Mouse (Mus musculus): ENCODE measurements around the gene Casp9. TPM values are rescaled to one million over a fixed set of nuclear protein-coding genes. Genes with fewer than 3 reads are reported as not detected.

Casp9 gene
- polyA plus RNA-seq, 1 experiment from 2014 or later: 18.4 TPM

DNA sequence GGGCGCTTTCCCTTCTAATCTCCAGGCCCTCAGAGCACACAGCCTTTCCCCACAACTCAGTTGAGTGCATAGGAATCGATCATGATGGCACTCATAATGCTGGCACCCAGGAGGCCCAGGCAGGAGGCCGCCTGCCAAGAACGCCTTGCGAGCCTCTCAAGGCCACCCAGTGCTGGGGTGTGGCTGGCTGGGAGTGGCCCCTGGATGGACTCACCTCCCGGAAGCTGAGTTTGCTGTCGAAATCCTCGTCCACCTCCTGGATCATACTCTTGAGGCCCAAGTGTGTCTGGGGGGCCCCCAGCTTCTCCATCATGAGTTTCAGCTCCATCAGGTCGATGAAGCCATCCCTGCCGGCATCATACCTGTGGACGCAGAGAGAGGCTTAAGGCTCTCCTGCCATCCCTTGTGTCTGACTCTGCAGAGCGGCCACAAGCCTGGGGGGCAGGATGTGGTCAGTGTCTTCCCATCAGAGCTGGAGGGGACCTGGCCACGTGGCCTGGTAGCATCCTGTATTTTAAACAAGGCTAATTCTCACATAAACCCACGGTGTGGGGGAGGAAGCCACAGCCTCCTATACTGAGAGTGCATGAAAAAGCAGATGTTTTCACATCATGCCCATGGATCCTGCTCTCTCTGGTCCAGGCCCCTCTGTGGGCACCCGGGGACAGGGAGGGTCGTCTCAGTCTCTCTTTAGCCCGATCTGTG lies 68.3 kb downstream of the Casp9 start:
- no peak for ATAC-seq (ENCODE audit: low FRiP score, low TSS enrichment)
- Histone ChIP-seq H3K4me2 (ENCODE audit: low read length) (no peak overlapping the region), H3K9ac (replicated peaks; ENCODE audit: low read length) (no peak overlapping the region), H3K36me3 (ENCODE audit: control insufficient read depth, insufficient read depth, low read length) (peaks cover 30% of the 10 kb centered on the region), H3K9me3 (ENCODE audit: control insufficient read depth, low read length) (no peaks in the 10 kb centered on the region), H3K27me3 (ENCODE audit: control insufficient read depth, insufficient read depth, low read length) (no peaks in the 10 kb centered on the region), H3K4me3 (replicated peaks; ENCODE audit: low read depth, low read length) (no peak overlapping the region), H3K27ac (replicated peaks; ENCODE audit: low read depth, low read length) (no peak overlapping the region), H3K4me1 (ENCODE audit: control insufficient read depth, insufficient read depth, low read length) (no peaks in the 10 kb centered on the region; the same call in 1 of the 2 replicates)
- WGBS: 92% methylated on average over 17 of the region's 17 CpGs
- DNase-seq: no peak

DNA sequence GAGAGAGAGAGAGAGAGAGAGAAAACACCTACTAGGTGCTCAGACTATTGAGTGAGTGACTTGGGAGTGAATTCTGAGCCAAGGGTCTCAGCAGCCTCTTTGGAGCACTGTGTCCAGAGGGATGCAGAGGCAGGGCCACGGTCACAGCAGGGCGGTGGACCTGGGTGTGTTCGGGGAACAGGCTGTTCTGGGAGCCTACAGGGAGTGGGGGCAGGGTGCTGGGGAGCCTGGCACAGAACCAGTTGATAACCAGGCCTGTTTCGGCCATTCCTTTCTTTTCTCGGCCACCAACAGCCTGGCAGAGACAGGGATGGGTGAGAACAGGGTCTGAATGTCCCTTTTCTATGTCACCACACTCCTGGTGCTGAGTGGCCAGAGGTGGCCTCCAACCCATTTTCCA lies 69.5 kb downstream of the Casp9 start:
- Histone ChIP-seq H3K4me1 (ENCODE audit: control insufficient read depth, insufficient read depth, low read length) (peaks cover 8% of the 10 kb centered on the region), H3K4me2 (ENCODE audit: low read length) (no peak overlapping the region), H3K4me3 (replicated peaks; ENCODE audit: low read depth, low read length) (no peak overlapping the region), H3K27ac (replicated peaks; ENCODE audit: low read depth, low read length) (no peak overlapping the region), H3K9ac (replicated peaks; ENCODE audit: low read length) (no peak overlapping the region), H3K36me3 (ENCODE audit: control insufficient read depth, insufficient read depth, low read length) (peaks cover 30% of the 10 kb centered on the region), H3K27me3 (ENCODE audit: control insufficient read depth, insufficient read depth, low read length) (no peaks in the 10 kb centered on the region), H3K9me3 (ENCODE audit: control insufficient read depth, low read length) (no peaks in the 10 kb centered on the region)
- no peak for ATAC-seq (ENCODE audit: low FRiP score, low TSS enrichment)
- DNase-seq: no peak
- 82% methylated on average over 5 of the region's 5 CpGs for WGBS

DNA sequence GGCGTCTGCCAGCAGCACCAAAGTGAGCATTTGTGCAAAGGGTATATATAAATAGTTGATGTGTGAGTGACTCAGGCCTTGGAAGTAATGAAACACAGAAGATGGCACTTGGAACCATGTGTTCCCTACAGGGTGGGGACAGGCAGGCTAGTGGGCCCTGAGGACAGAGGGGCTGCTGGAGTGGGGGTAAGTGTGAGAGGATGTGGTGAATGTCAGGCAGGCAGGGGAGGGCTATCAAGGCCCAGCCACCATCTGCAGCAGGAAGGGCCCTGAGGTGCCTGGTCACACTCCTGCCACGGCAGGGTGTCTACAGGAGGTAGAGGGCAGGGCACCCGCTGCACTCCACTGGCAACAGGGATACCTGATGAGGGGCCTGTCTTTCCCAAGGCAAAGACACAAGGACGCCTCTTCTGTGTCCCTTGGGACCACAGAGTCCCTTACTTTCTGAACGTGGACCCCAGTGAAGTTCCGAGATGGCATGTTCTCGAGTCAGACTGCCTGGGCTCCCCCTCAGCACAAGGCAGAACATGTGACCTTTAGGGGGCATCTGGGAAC lies 70.4 kb downstream of the Casp9 start:
- ATAC-seq (ENCODE audit: low FRiP score, low TSS enrichment) (no peak), DNase-seq (no peak)
- Histone ChIP-seq H3K36me3 (ENCODE audit: control insufficient read depth, insufficient read depth, low read length) (peaks cover 27% of the 10 kb centered on the region), H3K4me2 (ENCODE audit: low read length) (no peak overlapping the region), H3K27me3 (ENCODE audit: control insufficient read depth, insufficient read depth, low read length) (no peaks in the 10 kb centered on the region), H3K4me1 (ENCODE audit: control insufficient read depth, insufficient read depth, low read length) (peaks cover 9% of the 10 kb centered on the region), H3K27ac (replicated peaks; ENCODE audit: low read depth, low read length) (no peak overlapping the region), H3K4me3 (replicated peaks; ENCODE audit: low read depth, low read length) (no peak overlapping the region), H3K9me3 (ENCODE audit: control insufficient read depth, low read length) (no peaks in the 10 kb centered on the region), H3K9ac (replicated peaks; ENCODE audit: low read length) (no peak overlapping the region)
- 92% methylated on average over 7 of the region's 7 CpGs for WGBS

DNA sequence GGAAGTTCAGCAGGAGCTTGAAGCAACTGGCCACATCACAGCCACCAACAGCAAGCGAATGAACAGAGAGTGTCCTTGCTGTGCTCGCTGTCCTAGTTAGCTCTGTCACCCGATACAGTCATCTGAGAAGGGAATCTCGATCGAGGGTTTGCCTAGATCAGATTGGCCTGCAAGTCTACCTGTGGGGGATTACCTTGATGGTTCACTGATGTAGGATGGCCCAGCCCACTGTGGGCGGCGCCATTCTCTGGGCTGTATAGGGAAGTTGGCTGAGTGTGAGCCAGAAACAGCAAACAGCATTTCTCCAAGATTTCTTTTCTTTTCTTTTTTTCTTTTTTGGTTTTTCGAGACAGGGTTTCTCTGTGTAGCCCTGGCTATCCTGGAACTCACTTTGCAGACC lies 71.1 kb downstream of the Casp9 start:
- 96% methylated on average over 8 of the region's 8 CpGs for WGBS
- Histone ChIP-seq H3K4me3 (replicated peaks; ENCODE audit: low read depth, low read length) (no peak overlapping the region), H3K9me3 (ENCODE audit: control insufficient read depth, low read length) (no peaks in the 10 kb centered on the region), H3K4me2 (ENCODE audit: low read length) (no peak overlapping the region), H3K36me3 (ENCODE audit: control insufficient read depth, insufficient read depth, low read length) (peaks cover 21% of the 10 kb centered on the region), H3K4me1 (ENCODE audit: control insufficient read depth, insufficient read depth, low read length) (peaks cover 12% of the 10 kb centered on the region), H3K27ac (replicated peaks; ENCODE audit: low read depth, low read length) (no peak overlapping the region), H3K9ac (replicated peaks; ENCODE audit: low read length) (no peak overlapping the region), H3K27me3 (ENCODE audit: control insufficient read depth, insufficient read depth, low read length) (no peaks in the 10 kb centered on the region)
- DNase-seq: no peak
- no peak for ATAC-seq (ENCODE audit: low FRiP score, low TSS enrichment)

DNA sequence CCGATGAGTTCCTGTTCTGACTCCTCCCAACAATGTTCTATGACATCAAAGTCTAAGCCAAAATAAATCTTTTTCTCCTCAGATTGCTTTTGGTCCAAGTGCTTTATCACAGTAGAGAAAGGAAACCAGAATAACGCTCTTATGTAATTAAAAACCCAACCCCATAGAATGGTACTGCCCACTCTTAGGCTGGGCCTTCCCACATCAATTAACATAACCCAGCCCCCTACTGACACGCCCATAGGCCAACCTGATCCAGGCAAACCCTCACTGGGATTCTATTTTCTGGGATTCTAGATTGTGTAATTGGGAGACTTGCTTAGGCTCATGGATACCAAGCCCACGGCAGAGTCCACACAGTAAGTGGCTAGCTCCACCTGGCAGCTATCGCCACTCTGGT lies 71.6 kb downstream of the Casp9 start:
- H3K27me3 ChIP-seq (ENCODE audit: control insufficient read depth, insufficient read depth, low read length): no peaks in the 10 kb centered on the region
- no peak overlapping the region for H3K4me2 ChIP-seq (ENCODE audit: low read length)
- no peak overlapping the region for H3K27ac ChIP-seq (replicated peaks; ENCODE audit: low read depth, low read length)
- H3K9ac ChIP-seq (replicated peaks; ENCODE audit: low read length): no peak overlapping the region
- H3K36me3 ChIP-seq (ENCODE audit: control insufficient read depth, insufficient read depth, low read length): peaks cover 16% of the 10 kb centered on the region
- ATAC-seq (ENCODE audit: low FRiP score, low TSS enrichment) (no peak), DNase-seq (no peak)
- H3K4me3 ChIP-seq (replicated peaks; ENCODE audit: low read depth, low read length): no peak overlapping the region
- WGBS: 95% methylated on average over 5 of the region's 5 CpGs
- H3K4me1 ChIP-seq (ENCODE audit: control insufficient read depth, insufficient read depth, low read length): peaks cover 16% of the 10 kb centered on the region
- no peaks in the 10 kb centered on the region for H3K9me3 ChIP-seq (ENCODE audit: control insufficient read depth, low read length)

Other genes with a start within 250 kb of the Casp9 start
- gene Fblim1, start 187.5 kb upstream of the Casp9 start, polyA plus RNA-seq (2014; fragmentation: Nextera tagmentation; extraction: Ambion mirVana): 32.6 and 34.2 TPM in 2 replicates
- 0.08 and 0.16 TPM in 2 replicates for gene Tmem82, start 175.0 kb upstream of the Casp9 start, polyA plus RNA-seq (2014; fragmentation: Nextera tagmentation; extraction: Ambion mirVana)
- 0.11 TPM in 1 of 2 replicates, not detected in the other for gene Slc25a34, start 169.8 kb upstream of the Casp9 start, polyA plus RNA-seq (2014; fragmentation: Nextera tagmentation; extraction: Ambion mirVana)
- gene Plekhm2, start 128.7 kb upstream of the Casp9 start, polyA plus RNA-seq (2014; fragmentation: Nextera tagmentation; extraction: Ambion mirVana): 5.1 and 8.4 TPM in 2 replicates
- gene Rsc1a1, start 108.0 kb upstream of the Casp9 start, polyA plus RNA-seq (2014; fragmentation: Nextera tagmentation; extraction: Ambion mirVana): not detected in 2 replicates
- 9.6 and 12.9 TPM in 2 replicates for gene Ddi2, start 70.2 kb upstream of the Casp9 start, polyA plus RNA-seq (2014; fragmentation: Nextera tagmentation; extraction: Ambion mirVana)
- gene Agmat, start 46.9 kb upstream of the Casp9 start, polyA plus RNA-seq (2014; fragmentation: Nextera tagmentation; extraction: Ambion mirVana): not detected in 2 replicates
- 6.0 and 6.7 TPM in 2 replicates for gene Dnajc16, start 2.7 kb upstream of the Casp9 start, polyA plus RNA-seq (2014; fragmentation: Nextera tagmentation; extraction: Ambion mirVana)
- not detected in 2 replicates for gene Cela2a, start 32.5 kb downstream of the Casp9 start, polyA plus RNA-seq (2014; fragmentation: Nextera tagmentation; extraction: Ambion mirVana)
- not detected in 2 replicates for gene Ctrc, start 52.7 kb downstream of the Casp9 start, polyA plus RNA-seq (2014; fragmentation: Nextera tagmentation; extraction: Ambion mirVana)
- 53.8 and 54.0 TPM in 2 replicates for gene Efhd2, start 81.3 kb downstream of the Casp9 start, polyA plus RNA-seq (2014; fragmentation: Nextera tagmentation; extraction: Ambion mirVana)
- gene Fhad1, start 221.5 kb downstream of the Casp9 start, polyA plus RNA-seq (2014; fragmentation: Nextera tagmentation; extraction: Ambion mirVana): 2.4 and 3.6 TPM in 2 replicates

Data from midbrain, embryonic 14.5 days (tissue).